Mouse (Mus musculus) thymus, postnatal 36 days (tissue): ENCODE data around the gene Uggt1.

Experiments
- DNase-seq, 2 experiments: peaks; one replicate each; pipeline ENCODE4 v3.0.0; 2022; ENCODE audit warnings: mixed read lengths in 2 of 2

Uggt1 gene

DNA sequence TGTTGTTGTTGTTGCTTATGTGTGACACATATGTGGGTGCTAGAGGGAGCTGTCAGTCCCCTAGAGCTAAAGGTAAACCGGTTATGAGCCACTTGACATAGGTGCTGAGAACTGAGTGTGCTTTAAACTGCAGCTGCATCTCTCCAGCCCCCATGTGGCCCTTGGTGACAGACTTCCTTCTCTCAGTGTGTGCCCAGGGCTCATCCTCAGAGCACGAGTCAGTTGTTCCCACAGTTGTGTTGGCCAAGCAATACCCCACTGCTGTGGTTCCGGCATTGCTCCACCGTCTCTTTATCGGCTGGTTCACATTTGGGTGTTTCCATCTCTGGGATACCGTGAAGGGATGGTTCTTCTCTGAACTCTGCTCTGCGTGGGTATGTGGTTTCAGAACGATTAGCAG lies 12.8 kb upstream of the Uggt1 start:
- DNase-seq = no peak

- DNase-seq = no peak
Observed at GRCm38 (mm10) chr1:36255871-36256640, 11.5 kb upstream of the Uggt1 start.

DNA sequence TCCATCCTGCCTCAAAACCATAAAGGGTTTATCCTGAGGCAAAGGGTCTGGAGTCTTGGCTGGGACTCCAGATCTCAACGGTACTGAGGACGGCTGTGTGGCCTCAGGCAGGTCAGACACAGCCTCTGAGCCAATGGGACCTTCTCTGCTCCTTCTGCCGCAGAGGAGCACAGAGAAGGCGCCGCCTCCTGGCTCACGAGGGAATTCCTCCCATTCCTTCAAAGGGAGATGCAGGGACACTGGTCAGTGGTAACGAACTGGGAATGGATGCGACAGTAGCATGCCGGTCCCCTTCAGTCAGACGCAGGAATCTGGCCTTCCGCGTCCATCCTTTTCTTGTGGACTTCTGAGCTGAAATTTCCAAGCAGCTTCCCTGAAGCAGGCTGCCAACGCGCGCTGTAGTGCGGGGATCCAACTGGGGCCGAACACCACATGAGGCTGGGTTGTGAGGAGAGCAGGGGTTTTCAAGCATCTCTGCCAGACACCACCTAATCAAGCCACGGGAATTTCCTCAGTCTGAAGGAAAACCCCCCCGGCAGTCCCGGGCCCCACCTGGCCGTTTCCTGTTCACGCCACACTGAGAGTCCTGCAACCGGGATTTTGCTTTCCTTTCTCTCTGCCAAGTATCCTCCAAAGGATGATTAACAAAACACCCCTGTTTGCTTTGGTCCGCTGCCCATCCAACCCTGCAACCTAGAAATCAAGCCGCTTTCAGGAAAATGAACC lies 10.3 kb upstream of the Uggt1 start:
- DNase-seq = no peak

- DNase-seq = peak; percentile 67 to 74
Observed at GRCm38 (mm10) chr1:36252791-36253190, 8.3 kb upstream of the Uggt1 start.

DNA sequence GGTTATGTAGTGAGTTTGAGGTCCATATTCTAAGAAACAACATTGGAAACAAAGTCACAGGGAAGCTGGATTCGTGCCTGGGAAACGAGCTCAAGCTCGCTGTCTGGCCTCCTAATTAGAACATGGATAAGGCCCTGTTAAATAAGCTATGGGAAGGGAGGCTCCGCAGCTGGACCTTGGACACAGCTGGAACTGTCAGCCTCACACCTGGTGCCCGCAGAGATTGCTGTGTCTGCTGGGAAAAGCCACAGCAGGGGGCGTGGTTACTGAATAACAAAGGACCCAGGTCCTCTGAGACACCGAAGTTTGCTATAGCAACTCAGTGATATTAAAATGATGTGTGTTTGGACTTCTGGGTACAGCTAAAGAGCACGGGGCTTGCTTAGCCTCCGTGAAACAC lies 6.9 kb upstream of the Uggt1 start:
- DNase-seq = no peak

DNA sequence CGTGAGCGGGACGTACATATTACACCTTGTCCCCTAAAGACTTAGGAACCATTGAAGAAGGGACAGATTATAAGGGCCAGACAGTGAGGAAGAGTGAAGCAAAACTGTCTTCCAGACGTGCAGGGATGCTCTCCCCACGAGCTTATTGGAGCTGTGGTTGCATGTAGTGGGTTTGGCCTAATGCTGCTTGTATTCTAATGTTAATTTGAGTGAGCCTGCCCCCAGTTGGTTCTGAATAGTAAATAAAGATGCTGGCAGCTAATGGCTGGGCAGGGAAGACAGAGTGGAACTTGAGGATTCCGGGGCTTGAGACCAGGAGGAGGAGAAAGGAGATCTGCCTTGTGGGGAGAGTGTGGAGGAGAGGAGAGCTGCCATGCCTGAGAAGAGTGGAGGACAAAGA lies 2.2 kb upstream of the Uggt1 start:
- no peak for DNase-seq

DNA sequence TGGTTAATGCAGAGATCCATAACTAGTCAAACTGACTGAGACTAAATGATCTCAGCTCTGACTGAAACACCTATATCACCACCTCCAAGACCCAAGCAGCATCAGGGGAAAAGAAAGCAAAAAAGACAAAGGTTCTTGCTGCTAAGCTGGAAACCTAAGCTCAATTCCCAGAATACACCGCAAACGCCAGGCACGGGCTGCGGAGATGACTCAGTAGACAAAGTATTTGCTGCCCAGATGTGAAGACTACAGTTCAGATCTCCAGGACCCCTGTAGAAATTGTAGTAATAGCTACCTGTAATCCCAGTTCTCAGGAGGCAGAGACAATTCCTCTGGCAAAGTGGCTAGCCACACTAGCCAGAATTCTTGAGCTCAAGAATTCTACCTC lies 302 bp upstream of the Uggt1 start:
- DNase-seq = no peak

GRCm38 (mm10) chr1:36243447-36244057 lies 968 bp downstream of the Uggt1 start:
- DNase-seq = no peak

GRCm38 (mm10) chr1:36241903-36242429 lies 2.6 kb downstream of the Uggt1 start:
- DNase-seq = no peak

DNA sequence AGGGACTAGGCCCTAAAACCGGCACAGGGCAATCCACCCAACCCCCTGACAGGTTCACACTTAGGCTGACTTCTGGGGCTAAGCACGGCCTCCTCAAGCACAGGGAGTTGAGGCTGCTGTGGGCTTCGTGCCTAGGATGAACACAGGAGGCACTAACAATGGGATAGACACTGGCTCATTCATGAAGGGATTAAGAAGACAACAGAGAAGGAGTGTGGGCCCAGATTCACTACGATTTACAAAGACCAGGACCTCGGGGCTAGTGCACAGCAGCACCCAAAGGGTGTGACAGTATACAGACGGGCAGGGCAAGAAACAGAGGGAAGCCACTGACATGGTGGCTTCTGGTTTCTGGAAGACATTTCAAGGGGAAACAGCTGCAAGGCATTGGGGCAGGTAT lies 4.3 kb downstream of the Uggt1 start:
- no peak for DNase-seq

DNA sequence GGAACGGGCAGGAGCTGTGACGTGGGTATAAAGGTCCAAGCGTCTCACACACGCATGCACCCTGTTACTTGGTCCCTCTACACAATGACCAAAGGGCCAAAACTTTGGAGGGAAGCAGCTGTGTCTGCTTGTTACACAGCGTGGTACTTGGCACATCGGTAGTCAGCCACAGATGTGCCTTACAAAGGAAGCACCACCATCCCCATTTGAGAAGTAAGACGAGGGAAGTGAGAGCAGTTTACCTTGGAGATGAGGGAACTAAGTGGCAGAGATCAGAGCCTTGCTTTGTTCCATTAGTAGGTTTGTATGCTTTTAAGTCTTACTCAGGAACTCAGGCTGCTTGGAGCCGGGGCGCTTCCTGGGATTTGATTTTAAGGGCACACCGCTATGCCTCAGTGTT lies 5.1 kb downstream of the Uggt1 start:
- DNase-seq = no peak

DNA sequence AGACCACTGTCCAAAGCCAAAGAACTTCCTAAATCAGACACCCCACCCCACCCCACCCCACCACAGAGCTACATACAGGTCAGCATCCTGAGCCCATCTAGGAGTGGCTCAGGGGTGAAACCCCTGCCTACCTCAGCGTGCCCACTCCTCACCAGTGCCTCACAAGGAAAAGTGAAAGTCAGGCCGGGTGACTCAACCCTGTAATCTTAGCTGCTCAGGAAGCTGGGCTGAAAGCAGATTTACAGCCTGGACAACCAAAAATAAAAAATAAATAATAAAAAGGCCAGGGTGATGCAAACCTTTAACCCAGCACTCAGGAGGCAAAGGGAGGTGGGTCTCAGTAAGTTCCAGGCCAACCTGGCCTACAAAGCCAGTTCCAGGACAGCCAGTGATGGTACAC lies 8.7 kb downstream of the Uggt1 start:
- DNase-seq = no peak

- no peak for DNase-seq
Observed at GRCm38 (mm10) chr1:36235057-36235639, 9.4 kb downstream of the Uggt1 start.

GRCm38 (mm10) chr1:36233218-36233617 lies 11.3 kb downstream of the Uggt1 start:
- no peak for DNase-seq

GRCm38 (mm10) chr1:36230919-36231705 lies 13.4 kb downstream of the Uggt1 start:
- no peak for DNase-seq

DNA sequence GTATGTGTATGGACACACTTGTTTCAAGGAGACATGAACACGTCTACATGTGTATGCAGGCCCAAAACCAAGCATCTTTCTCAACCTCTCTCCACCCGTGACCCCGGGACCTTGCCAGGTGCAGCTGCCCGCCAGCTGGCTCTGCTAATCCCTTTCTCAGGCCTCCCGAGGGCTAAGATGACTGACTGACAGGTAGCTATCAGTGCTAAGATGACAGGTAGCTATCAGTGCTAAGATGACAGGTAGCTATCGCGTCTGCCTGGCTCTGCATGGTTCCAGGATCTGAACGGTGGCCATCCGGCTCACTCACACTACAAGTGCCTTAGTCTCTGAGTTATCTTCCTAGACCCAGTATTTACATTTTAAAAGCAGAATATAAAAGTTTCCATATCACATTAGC lies 16.1 kb downstream of the Uggt1 start:
- no peak for DNase-seq

DNA sequence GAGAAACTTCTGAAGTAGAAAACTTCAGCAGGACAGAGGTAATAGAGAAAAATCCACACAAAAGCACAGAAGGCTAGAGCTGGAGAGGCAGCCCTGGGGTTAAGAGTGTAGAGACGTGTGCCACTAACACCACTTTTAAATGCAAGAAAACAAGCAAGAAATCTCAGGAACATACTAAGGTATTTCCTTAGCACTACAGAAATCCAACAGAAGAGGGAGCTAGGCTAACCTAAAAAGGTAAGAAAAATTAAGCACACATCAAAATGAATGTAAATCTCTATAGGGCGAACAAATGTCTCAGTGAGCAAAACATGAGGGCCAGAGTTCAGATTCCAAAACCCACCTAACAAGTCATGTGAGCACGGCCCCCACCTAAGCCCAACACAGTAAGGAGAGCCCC lies 19.9 kb downstream of the Uggt1 start:
- DNase-seq = no peak

DNA sequence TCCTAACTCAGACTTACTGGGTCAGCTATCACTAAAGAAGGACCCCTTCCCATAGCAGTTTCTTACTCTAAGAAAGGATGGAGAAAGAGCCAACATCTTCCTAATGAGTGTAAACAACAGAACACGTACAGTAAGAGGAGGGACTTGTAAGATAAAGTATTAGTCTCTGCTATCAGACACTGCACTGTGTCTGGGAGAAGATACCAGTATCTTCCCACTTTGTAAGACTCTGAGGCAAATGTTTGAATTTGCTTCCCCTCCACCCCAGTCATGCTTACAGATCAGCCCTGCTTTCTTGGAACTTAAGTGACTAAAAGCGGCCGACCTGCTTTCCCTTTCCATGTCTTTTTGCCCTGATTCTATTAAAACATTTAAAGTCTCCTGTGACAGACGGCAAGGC lies 30.2 kb downstream of the Uggt1 start:
- no peak for DNase-seq

DNA sequence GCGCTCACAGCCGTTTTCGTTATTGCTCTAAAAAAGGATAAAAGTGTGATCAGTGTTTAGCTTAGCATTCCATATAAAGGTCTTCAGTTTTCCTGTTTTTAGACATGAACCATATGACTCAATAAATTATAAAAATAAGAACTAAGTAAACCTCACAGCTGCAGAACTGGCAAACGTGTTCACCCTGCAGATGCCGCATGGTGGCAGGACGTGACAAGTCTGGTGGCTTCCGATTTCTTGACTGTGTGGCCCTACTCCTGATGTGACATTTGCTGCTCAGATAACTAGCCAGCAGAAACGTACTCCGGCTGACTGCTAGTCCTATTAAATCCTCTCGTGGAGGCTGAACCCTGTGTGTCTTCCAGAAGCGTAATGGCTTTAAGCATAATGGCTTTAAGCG lies 42.8 kb downstream of the Uggt1 start:
- DNase-seq = no peak

DNA sequence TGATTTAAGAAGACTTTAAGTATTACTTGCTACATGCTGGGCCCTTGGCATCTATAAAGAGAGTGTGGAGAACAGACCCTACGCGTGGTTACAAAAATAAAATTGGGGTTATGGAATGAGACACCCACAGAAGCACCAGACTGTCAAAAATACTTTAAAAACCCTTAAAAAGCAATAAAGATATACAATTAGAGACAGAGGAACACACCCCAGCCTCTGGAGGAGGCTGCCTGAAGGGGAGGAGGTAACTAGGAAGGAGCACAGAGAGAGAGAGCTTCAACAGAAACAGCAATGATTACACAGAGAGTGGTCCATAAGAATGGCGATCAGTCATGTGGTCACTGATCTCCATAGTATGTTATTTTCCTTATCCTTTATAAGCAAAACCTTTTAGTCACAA lies 50.0 kb downstream of the Uggt1 start:
- DNase-seq = no peak

GRCm38 (mm10) chr1:36191966-36192365 lies 52.6 kb downstream of the Uggt1 start:
- no peak for DNase-seq

DNA sequence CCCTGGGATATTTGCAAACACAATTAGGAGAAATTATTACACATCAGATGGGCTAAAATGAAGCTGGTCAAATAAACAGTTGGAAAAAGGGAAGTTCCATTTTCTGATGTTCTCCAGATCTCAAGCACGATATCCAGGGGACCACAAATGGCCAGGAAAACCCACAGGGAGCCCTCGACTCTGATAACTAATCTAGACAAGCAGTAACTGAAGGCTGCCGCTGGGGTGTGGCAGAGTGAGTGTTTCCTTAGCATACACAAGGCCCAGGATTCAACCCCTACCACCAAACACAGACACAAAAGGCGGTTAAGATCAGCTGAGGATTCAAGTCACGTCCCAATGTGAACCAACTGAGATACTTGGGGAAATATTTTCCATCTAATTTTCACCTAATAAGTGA lies 64.5 kb downstream of the Uggt1 start:
- no peak for DNase-seq

DNA sequence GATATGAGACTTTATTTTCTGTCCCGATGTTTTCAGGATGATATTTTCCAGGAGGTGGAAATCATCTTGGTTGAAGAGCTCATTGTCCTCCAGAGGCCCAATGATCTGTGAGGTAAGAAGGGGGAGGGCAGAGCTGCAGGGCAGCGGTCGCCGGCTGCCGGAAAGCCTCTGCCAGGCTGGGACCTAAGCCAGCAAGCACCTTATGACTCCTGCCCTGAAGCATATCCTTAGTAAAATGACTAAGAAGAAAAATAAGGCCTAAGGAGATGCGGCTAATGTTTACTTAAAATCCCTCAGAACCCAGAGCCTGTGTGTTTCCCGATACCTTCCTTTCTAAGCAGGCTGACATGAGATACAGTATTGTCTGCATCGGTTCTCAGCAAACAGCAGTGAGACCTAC lies 71.1 kb downstream of the Uggt1 start:
- DNase-seq = no peak
